Mouse (Mus musculus) E14TG2a.4 (cell line): Measurements from ENCODE around the gene Tmem184b.

Experiments used
- H3K27me3 ChIP-seq: 2 replicates; pipeline ENCODE4 v1.6.1; 2014; ENCODE audit warnings: low read length, control low read depth; ENCODE audit not compliant: insufficient read depth
- H3K36me3 ChIP-seq: 2 replicates; pipeline ENCODE4 v1.6.1; 2014; ENCODE audit warnings: low read length, control low read depth; ENCODE audit not compliant: insufficient read depth
- H3K4me1 ChIP-seq: replicated peaks from 2 replicates; pipeline ENCODE4 v1.6.1; 2014; ENCODE audit warnings: low read depth, low read length, control low read depth
- H3K4me3 ChIP-seq: replicated peaks from 2 replicates; pipeline ENCODE4 v1.5.1; 2014; ENCODE audit warnings: mild to moderate bottlenecking, low read length
- H3K9me3 ChIP-seq: 2 replicates; pipeline ENCODE4 v1.6.1; 2014; ENCODE audit warnings: low read length, control low read depth
- CTCF ChIP-seq: conservative IDR thresholded peaks from 2 replicates; pipeline ENCODE4 v1.5.1; 2014; ENCODE audit warnings: low read length
- NANOG ChIP-seq: IDR thresholded peaks from 2 replicates; pipeline ENCODE4 v1.6.1; 2014; ENCODE audit warnings: borderline replicate concordance, low read length, mixed read lengths
- POU5F1 ChIP-seq: IDR thresholded peaks from 2 replicates; pipeline ENCODE4 v1.6.1; 2014; ENCODE audit warnings: low read length, borderline replicate concordance

The Tmem184b gene

DNA sequence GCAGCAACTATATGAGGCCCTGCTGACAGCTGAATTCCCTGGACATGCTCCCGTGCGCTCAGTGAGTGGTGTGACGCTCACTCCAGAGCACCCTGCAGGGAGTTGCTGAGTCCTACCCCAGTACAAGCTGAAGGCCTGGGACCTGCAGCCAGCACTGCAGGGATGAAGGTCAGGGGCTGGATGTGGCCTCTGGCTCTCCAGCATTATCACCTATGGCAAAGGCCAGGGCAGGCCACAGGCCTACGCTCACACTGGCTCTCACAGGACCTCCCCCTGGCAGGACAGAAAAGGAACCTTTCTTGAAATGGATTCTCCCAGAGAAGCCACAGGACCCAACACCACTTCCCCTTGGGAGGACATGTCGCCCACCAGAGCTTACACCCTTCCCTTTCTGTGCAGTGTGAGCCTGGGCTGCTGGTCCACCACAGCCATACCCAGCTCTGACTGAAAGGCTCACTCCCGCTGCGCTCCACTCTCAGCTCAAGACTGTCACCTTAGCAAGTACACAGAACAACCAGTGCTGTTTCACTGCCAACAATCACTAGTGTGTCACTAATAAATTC, 33.0 kb downstream of the Tmem184b start:
- TF ChIP-seq CTCF, result no peak
- TF ChIP-seq POU5F1, result no peak
- no peak for TF ChIP-seq NANOG
- no peak overlapping the region for H3K4me3 ChIP-seq
- no peaks in the 10 kb centered on the region for H3K9me3 ChIP-seq
- H3K27me3 ChIP-seq, result no peaks in the 10 kb centered on the region
- peaks cover 97% of the 10 kb centered on the region for H3K36me3 ChIP-seq
- H3K4me1 ChIP-seq, result peaks cover 61% of the 10 kb centered on the region

DNA sequence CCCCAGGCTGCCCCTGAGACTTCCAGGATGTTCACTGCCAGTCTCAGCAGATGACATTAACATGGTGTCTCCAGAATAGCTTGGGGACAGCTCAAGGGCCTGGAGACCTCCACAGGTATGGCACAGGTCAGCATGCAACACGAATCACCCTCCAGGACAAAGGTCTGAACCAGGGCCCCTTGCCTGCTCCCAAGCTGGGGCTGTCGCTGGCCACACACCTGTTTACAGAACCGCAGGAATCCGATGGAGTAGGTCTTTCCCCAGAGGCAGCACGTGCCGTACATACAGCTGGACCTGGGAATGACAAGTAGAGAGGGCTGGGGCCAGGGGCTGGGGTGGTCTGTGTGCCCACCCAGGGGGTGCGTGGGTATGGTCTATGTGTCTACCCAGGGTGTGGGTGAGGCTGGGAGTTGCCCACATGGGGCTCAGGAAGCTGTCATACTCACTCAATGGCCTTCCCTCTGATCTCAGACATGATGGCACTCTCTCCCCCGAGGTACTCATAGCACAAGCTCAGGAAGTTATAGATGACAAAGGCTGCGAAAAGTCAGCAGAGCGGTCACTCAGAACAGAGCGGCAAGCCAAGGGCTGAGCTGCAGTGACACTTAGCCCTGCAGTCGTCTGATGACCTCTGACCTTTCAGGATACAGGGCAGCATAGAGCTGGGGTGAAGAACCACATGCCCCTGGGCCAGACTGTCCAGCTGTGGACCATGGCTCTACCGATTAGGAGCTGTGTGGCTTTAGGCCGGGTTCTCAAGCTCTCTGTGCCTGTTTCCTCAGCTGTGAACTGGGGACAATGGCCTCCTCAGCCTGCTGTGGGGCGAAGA, 33.7 kb downstream of the Tmem184b start:
- Histone ChIP-seq H3K36me3 (peaks cover 98% of the 10 kb centered on the region), H3K4me1 (peaks cover 61% of the 10 kb centered on the region), H3K27me3 (no peaks in the 10 kb centered on the region), H3K9me3 (no peaks in the 10 kb centered on the region), H3K4me3 (no peak overlapping the region)
- TF ChIP-seq POU5F1 (no peak), NANOG (no peak), CTCF (no peak)

DNA sequence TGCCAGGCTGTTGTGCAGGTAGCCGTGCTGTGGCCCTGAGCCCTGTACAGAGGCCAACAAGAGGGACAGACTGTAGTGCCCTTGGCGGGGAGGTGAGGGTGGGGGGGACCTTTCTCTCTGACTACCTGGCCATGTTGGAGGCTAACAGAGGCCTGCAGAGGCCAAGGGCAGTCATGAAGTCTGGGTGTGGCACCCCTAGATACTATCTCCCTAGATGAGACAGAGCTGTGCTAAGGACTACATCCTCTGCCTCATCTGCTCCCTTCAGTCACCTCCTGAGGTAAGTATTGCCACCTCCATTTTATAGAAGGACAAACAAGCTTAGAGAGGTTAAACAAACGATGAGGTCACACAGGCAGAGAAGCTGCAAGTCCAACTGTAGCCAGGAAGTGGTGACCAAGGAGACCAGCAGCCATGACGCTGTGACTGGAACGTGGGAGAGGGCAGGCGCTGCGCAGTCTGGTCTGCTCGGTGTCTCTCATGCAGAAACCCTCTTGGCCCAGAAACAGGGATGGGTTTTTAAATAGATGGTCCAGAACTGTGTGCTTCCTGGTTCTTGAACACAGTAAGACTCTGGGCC, 34.4 kb downstream of the Tmem184b start:
- no peaks in the 10 kb centered on the region for H3K27me3 ChIP-seq
- peaks cover 98% of the 10 kb centered on the region for H3K36me3 ChIP-seq
- H3K4me3 ChIP-seq, result peak overlapping the region; percentile 53
- H3K4me1 ChIP-seq, result peaks cover 61% of the 10 kb centered on the region
- TF ChIP-seq CTCF, result no peak
- TF ChIP-seq NANOG, result no peak
- no peak for TF ChIP-seq POU5F1
- H3K9me3 ChIP-seq, result no peaks in the 10 kb centered on the region

DNA sequence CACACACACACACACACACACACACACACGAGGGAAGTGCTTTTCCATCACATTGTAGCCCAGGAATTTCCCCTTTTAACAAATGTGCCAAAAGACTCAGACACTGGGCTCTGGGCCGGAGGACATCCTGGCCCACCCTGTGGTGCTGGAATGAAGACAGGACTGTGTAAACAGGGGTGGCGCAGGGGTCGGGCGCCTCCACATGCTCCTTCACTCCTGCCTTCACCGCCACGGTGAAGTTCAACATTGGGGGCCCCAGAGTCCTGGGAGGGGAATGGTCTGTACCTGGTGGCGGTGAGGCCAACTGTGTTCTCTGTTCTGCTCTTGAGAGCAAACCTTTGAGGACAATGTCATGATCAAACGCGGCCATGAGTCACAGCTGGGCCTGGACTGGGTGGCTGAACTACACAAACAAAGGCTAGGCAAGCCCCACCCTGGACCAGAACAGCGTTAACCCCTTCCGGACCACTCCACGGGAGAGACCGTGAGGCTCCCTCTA, 35.0 kb downstream of the Tmem184b start:
- H3K36me3 ChIP-seq, result peaks cover 98% of the 10 kb centered on the region
- no peaks in the 10 kb centered on the region for H3K9me3 ChIP-seq
- H3K4me1 ChIP-seq, result peaks cover 62% of the 10 kb centered on the region
- no peak for TF ChIP-seq POU5F1
- no peak for TF ChIP-seq CTCF
- TF ChIP-seq NANOG, result no peak
- peak overlapping the region; percentile 53 for H3K4me3 ChIP-seq
- no peaks in the 10 kb centered on the region for H3K27me3 ChIP-seq

DNA sequence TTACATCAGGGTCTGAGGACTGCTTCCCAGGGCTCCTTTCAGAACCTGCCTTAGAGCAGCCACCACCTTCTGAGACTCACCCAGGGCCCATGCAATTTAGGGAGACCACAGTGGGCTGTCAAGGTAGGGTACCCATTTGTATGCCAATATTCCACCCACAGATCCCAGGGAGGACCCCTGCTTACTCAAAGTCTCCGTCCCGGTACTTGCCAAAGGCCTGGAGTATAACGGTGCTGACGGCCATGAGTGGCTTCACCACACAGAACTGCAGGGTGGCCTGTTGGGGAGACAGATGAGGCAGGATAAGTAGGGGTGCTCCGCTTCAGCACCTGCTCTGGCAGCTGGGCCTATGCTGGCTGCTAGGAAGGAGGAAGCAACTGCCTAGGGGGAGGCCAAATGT, 37.0 kb downstream of the Tmem184b start:
- TF ChIP-seq POU5F1, result no peak
- Histone ChIP-seq H3K9me3 (no peaks in the 10 kb centered on the region), H3K4me3 (no peak overlapping the region), H3K36me3 (peaks cover 98% of the 10 kb centered on the region), H3K27me3 (no peaks in the 10 kb centered on the region), H3K4me1 (peaks cover 81% of the 10 kb centered on the region)

DNA sequence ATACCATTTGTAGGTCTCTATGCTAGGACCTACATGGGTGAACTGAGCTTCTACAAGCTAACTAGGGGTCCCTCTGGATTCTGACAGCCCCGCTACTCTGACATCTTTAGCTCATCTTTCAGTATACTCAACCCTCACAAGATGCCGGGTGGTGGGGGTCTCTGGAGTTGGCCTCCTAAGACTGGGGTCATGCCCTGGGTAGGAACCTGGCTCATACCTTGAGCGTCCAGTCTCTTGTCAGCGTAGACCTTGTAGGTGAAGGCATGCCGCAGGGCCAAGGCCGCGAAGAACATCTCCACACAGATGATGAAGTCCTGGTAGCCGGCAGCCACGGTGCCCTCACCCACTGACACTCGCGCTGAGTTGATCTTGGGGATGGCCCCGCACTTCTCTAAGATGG, 38.3 kb downstream of the Tmem184b start:
- TF ChIP-seq CTCF (no peak), POU5F1 (no peak), NANOG (no peak)
- Histone ChIP-seq H3K27me3 (no peaks in the 10 kb centered on the region), H3K9me3 (no peaks in the 10 kb centered on the region), H3K4me3 (no peak overlapping the region), H3K4me1 (peaks cover 88% of the 10 kb centered on the region), H3K36me3 (peaks cover 96% of the 10 kb centered on the region)

DNA sequence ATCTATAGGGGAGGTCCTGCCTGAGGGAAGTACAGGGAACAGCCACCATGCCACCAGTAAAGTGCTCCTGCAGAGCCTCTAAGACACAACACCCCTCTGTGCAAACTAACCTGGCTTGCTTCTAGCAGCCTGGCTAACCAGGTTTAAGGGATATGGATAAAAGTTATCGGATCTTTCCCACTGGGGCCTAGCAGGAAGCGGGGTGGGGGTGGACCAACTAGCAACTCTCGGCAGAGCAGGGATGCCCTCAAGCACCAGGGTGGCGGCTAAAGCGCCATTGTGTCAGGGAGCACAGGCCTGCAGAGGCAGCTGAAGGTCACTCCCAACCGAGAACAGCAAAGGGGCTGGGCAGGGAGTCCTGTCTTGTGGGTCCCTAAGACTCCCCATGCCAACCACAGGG, 39.2 kb downstream of the Tmem184b start:
- Histone ChIP-seq H3K4me3 (peak overlapping the region; percentile 35; the same call in 1 of the 2 replicates), H3K36me3 (peaks cover 96% of the 10 kb centered on the region), H3K4me1 (peaks cover 84% of the 10 kb centered on the region), H3K27me3 (no peaks in the 10 kb centered on the region), H3K9me3 (no peaks in the 10 kb centered on the region)
- TF ChIP-seq POU5F1 (no peak), NANOG (no peak), CTCF (no peak)

DNA sequence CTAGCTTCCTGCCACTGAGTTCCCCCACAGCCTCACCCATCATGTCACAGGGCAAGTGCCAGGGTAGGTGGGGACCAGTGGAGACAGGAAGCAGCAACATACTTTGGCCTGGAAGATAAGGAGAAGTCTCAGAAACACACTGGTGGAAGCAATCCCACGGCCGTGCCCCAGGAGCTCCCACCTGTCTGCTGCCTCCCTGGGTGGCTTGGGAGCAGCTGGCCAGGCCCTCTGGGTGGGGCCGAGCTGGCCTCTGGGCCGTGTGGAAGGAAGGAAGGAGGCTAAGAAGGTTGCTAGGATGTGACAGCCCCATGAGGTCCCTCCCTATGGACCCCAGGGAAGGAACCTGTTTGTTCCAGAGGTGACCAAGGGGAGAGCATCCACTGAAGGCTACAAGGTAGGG, 42.3 kb downstream of the Tmem184b start:
- peaks cover 85% of the 10 kb centered on the region for H3K4me1 ChIP-seq
- H3K9me3 ChIP-seq, result no peaks in the 10 kb centered on the region

More for the DNA sequence above, 42.3 kb downstream of the Tmem184b start:
- peaks cover 83% of the 10 kb centered on the region for H3K36me3 ChIP-seq
- no peak overlapping the region for H3K4me3 ChIP-seq
- peaks cover 13% of the 10 kb centered on the region for H3K27me3 ChIP-seq
- TF ChIP-seq CTCF, result no peak
- no peak for TF ChIP-seq POU5F1
- no peak for TF ChIP-seq NANOG
